ENCODE assay signal across 30 mouse cellular contexts in the genomic region with DNA sequence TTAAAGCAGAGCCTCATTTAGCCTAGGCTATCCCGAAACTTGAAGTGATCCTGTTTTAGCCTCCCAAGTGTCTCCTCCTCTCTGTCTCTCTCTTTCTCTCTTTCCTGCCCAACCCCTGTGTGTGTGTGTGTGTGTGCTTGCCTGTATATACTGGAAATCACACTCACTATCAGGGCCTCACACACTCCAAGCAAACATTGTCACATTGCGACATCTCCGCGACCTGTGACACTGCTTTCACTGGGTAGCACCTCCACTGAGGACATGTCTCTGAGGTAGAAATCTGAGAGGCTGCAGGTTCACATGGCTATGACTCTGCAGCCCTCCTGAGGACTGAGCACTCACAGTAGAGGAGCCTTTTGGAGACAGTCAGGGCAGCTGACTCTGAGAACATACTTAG. TPM values are rescaled to one million over a fixed set of nuclear protein-coding genes. Genes with fewer than 3 reads are reported as not detected.
DNase-seq lines count a peak whose midpoint lies in the region; ATAC-seq and TF ChIP-seq lines count a peak whose summit lies in the region.
"Had no signal": no experiment of that assay in that cellular context is flagged by ENCODE, and none has a peak within 500 bp of the region (broad histone marks: within the 10 kb centered on the region; RNA-seq: fewer than 3 reads in every experiment).

No protein-coding gene starts in this region.

- no peak overlapping the region for H3K4me2 ChIP-seq in liver, embryonic 11.5 days
- H3K4me2 ChIP-seq in liver, embryonic 14.5 days (ENCODE audit: low read depth): no peak overlapping the region
- no peak overlapping the region for H3K4me2 ChIP-seq in liver, postnatal 0 days (ENCODE audit: low read depth, low read length)
- H3K4me2 ChIP-seq: embryonic facial prominence, embryonic 12.5 days; embryonic facial prominence, embryonic 15.5 days; heart, embryonic 12.5 days; heart, embryonic 15.5 days; hindbrain, embryonic 14.5 days had no signal

- H3K9ac ChIP-seq in liver, embryonic 11.5 days (ENCODE audit: low read depth, low read length): no peak overlapping the region
- H3K9ac ChIP-seq in liver, embryonic 14.5 days (replicated peaks): no peak overlapping the region
- no peak overlapping the region for H3K9ac ChIP-seq in liver, postnatal 0 days (replicated peaks)
- H3K9ac ChIP-seq: embryonic facial prominence, embryonic 12.5 days; embryonic facial prominence, embryonic 15.5 days; forebrain, postnatal 0 days; heart, embryonic 12.5 days; heart, embryonic 15.5 days; hindbrain, embryonic 14.5 days had no signal

- H3K27me3 ChIP-seq in liver, embryonic 11.5 days (replicated peaks; ENCODE audit: control insufficient read depth, insufficient read depth, low read length): no peaks in the 10 kb centered on the region; the same call in none of the 2 replicates
- no peaks in the 10 kb centered on the region for H3K27me3 ChIP-seq in liver, embryonic 14.5 days (ENCODE audit: control insufficient read depth, insufficient read depth, low read length)
- H3K27me3 ChIP-seq in liver, postnatal 0 days (ENCODE audit: insufficient read depth, low read length): no peaks in the 10 kb centered on the region
- H3K27me3 ChIP-seq: embryonic facial prominence, embryonic 12.5 days; embryonic facial prominence, embryonic 15.5 days; Patski had no signal

- H3K4me1 ChIP-seq in liver, embryonic 11.5 days (replicated peaks; ENCODE audit: control insufficient read depth, insufficient read depth, low read length): peaks cover 14% of the 10 kb centered on the region; the same call in 1 of the 2 replicates
- H3K4me1 ChIP-seq in liver, embryonic 14.5 days (replicated peaks; ENCODE audit: control insufficient read depth in 2 of 2, insufficient read depth in 2 of 2, low read length in 1 of 2): peaks cover 4 to 8% of the 10 kb centered on the region in 2 experiments
- H3K4me1 ChIP-seq in liver, postnatal 0 days (ENCODE audit: insufficient read depth): peaks cover 5% of the 10 kb centered on the region
- H3K4me1 ChIP-seq: embryonic facial prominence, embryonic 12.5 days; embryonic facial prominence, embryonic 15.5 days; heart, embryonic 12.5 days; heart, embryonic 15.5 days had no signal

- no peaks in the 10 kb centered on the region for H3K9me3 ChIP-seq in liver, embryonic 11.5 days (ENCODE audit: control insufficient read depth, low read length)
- H3K9me3 ChIP-seq in liver, embryonic 14.5 days (ENCODE audit: control insufficient read depth, low read length): no peaks in the 10 kb centered on the region
- H3K9me3 ChIP-seq in liver, postnatal 0 days (ENCODE audit: low read length): no peaks in the 10 kb centered on the region
- H3K9me3 ChIP-seq: embryonic facial prominence, embryonic 12.5 days; embryonic facial prominence, embryonic 15.5 days; G1E; heart, embryonic 15.5 days had no signal

- DNase-seq in liver: peak; percentile 34
- no peak for DNase-seq in liver, embryonic 11.5 days (ENCODE audit: low spot score)
- peak in 1 of 3 experiments; percentile 40 for DNase-seq in liver, embryonic 14.5 days (ENCODE audit: low read depth in 3 of 3, low spot score in 3 of 3)
- peak; percentile 59 for DNase-seq in liver, postnatal 0 days
- no peak for DNase-seq in urinary bladder, postnatal 25 days (ENCODE audit: low spot score)
- no peak for DNase-seq in spleen, postnatal 10 days (ENCODE audit: low spot score in 2 of 2)
- no peak for DNase-seq in heart, postnatal 10 days
- DNase-seq: adrenal gland, postnatal 10 days; adrenal gland, postnatal 36 days; B cell, adult 2 months; cerebellum, adult 18-20 months; cerebellum, adult 9-10 months; cerebellum, postnatal 14 days; forebrain, postnatal 0 days; gastrocnemius, adult 2 months; gastrocnemius, postnatal 14 days; heart, adult 18-20 months; heart, postnatal 14 days; heart, postnatal 4 days had no signal

- intact Hi-C loops in heart, postnatal 10 days (cut with DNase I): no loop called here

- peak; percentile 31; the same call in 1 of the 2 replicates for ATAC-seq in liver, embryonic 11.5 days (replicated peaks; ENCODE audit: low FRiP score)
- peak; percentile 40 for ATAC-seq in liver, embryonic 14.5 days (ENCODE audit: insufficient read depth)
- ATAC-seq in liver, postnatal 0 days: peak; percentile 78
- ATAC-seq: forebrain, embryonic 14.5 days; forebrain, postnatal 0 days; Patski had no signal

- no peak overlapping the region for H3K4me3 ChIP-seq in liver, embryonic 11.5 days (ENCODE audit: low read depth, low read length)
- H3K4me3 ChIP-seq in liver, embryonic 14.5 days (ENCODE audit: insufficient read depth in 1 of 2, low read depth in 2 of 2, low read length in 2 of 2): no peak overlapping the region
- no peak overlapping the region for H3K4me3 ChIP-seq in liver, postnatal 0 days (ENCODE audit: low read depth, low read length)
- H3K4me3 ChIP-seq: embryonic facial prominence, embryonic 12.5 days; embryonic facial prominence, embryonic 15.5 days; gastrocnemius, adult 2 months; heart, embryonic 12.5 days; heart, embryonic 15.5 days had no signal

- no peak overlapping the region for H3K27ac ChIP-seq in liver, embryonic 11.5 days (ENCODE audit: low read depth, low read length)
- no peak overlapping the region for H3K27ac ChIP-seq in liver, embryonic 14.5 days
- no peak overlapping the region for H3K27ac ChIP-seq in liver, postnatal 0 days (ENCODE audit: low read depth)
- H3K27ac ChIP-seq: embryonic facial prominence, embryonic 12.5 days; embryonic facial prominence, embryonic 15.5 days; gastrocnemius, adult 2 months; heart, embryonic 15.5 days; hindbrain, embryonic 14.5 days had no signal

- WGBS in liver, embryonic 11.5 days: 76% methylated on average over 4 of the region's 4 CpGs
- WGBS in liver, embryonic 14.5 days (ENCODE audit: insufficient replicate concordance): 66% methylated on average over 4 of the region's 4 CpGs
- 53% methylated on average over 4 of the region's 4 CpGs for WGBS in liver, postnatal 0 days (ENCODE audit: insufficient replicate concordance)

- TF ChIP-seq CTCF in liver, embryonic 14.5 days (IDR thresholded peaks at IDR 0.05; ENCODE audit: low read depth): no peak
- no peak for TF ChIP-seq CTCF in liver, postnatal 0 days (IDR thresholded peaks at IDR 0.05; ENCODE audit: low read depth)

- no peak for TF ChIP-seq EP300 in liver, embryonic 14.5 days (IDR thresholded peaks at IDR 0.05; ENCODE audit: low read depth)
- TF ChIP-seq EP300 in liver, postnatal 0 days (IDR thresholded peaks at IDR 0.05; ENCODE audit: low read depth): no peak

- no peaks in the 10 kb centered on the region for H3K36me3 ChIP-seq in liver, embryonic 11.5 days (ENCODE audit: control insufficient read depth, insufficient read depth, low read length)
- H3K36me3 ChIP-seq in liver, embryonic 14.5 days (replicated peaks; ENCODE audit: control insufficient read depth, insufficient read depth, low read depth): no peaks in the 10 kb centered on the region
- H3K36me3 ChIP-seq in liver, postnatal 0 days (replicated peaks; ENCODE audit: insufficient read depth, low read length): no peaks in the 10 kb centered on the region
- H3K36me3 ChIP-seq: embryonic facial prominence, embryonic 12.5 days; embryonic facial prominence, embryonic 15.5 days; G1E; heart, embryonic 12.5 days; heart, embryonic 15.5 days had no signal

RNA-seq across cellular contexts. Expression of gene Tcf23, which starts 2.3 kb away (rescaled TPM):
- polyA plus RNA-seq in liver, embryonic 11.5 days (2014; fragmentation: Nextera tagmentation; extraction: Ambion mirVana): 0.04 TPM in 2 replicates
- 0.01 TPM in 2 replicates for polyA plus RNA-seq in liver, embryonic 14.5 days (2012; rRNA removed)
- polyA plus RNA-seq in liver, embryonic 14.5 days (2014; fragmentation: Nextera tagmentation; extraction: Ambion mirVana): 0.09 TPM in 1 of 2 replicates, not detected in the other
- 0.05 TPM in 1 of 2 replicates, not detected in the other for polyA plus RNA-seq in liver, postnatal 0 days (2015; fragmentation: Nextera tagmentation; extraction: Ambion mirVana)
- total RNA-seq in heart, postnatal 10 days (2021): under 1 TPM; 0.15 to 0.53 TPM
- total RNA-seq: CH12.LX; forebrain, postnatal 0 days; G1E had no signal
- polyA plus RNA-seq: embryonic facial prominence, embryonic 12.5 days; forebrain, embryonic 11.5 days; forebrain, embryonic 14.5 days; forebrain, postnatal 0 days; G1E; hindbrain, embryonic 11.5 days; Patski had no signal

RNA-seq across cellular contexts. Expression of gene Preb, which starts 6.0 kb away (rescaled TPM):
- polyA plus RNA-seq in liver, embryonic 11.5 days (2014; fragmentation: Nextera tagmentation; extraction: Ambion mirVana): 111 and 118 TPM in 2 replicates
- polyA plus RNA-seq in liver, embryonic 14.5 days (2012; rRNA removed): 89.2 and 95.2 TPM in 2 replicates
- polyA plus RNA-seq in liver, embryonic 14.5 days (2014; fragmentation: Nextera tagmentation; extraction: Ambion mirVana): 53.8 and 59.6 TPM in 2 replicates
- polyA plus RNA-seq in liver, postnatal 0 days (2015; fragmentation: Nextera tagmentation; extraction: Ambion mirVana): 79.2 and 80.6 TPM in 2 replicates
- total RNA-seq in heart, postnatal 10 days (2021): 10 to 100 TPM; 64.9 to 71.3 TPM

RNA-seq across cellular contexts. Expression of gene Cgref1, which starts 20.8 kb away (rescaled TPM):
- polyA plus RNA-seq in liver, embryonic 11.5 days (2014; fragmentation: Nextera tagmentation; extraction: Ambion mirVana): 5.4 and 8.2 TPM in 2 replicates
- 2.9 and 4.2 TPM in 2 replicates for polyA plus RNA-seq in liver, embryonic 14.5 days (2012; rRNA removed)
- 5.1 and 5.4 TPM in 2 replicates for polyA plus RNA-seq in liver, embryonic 14.5 days (2014; fragmentation: Nextera tagmentation; extraction: Ambion mirVana)
- polyA plus RNA-seq in liver, postnatal 0 days (2015; fragmentation: Nextera tagmentation; extraction: Ambion mirVana): 18.7 and 22.8 TPM in 2 replicates
- total RNA-seq in heart, postnatal 10 days (2021): under 1 TPM; 0.60 to 0.64 TPM
- total RNA-seq: CH12.LX had no signal
- polyA plus RNA-seq: G1E had no signal

RNA-seq across cellular contexts. Expression of gene Khk, which starts 45.0 kb away (rescaled TPM):
- polyA plus RNA-seq in liver, embryonic 11.5 days (2014; fragmentation: Nextera tagmentation; extraction: Ambion mirVana): 58.6 and 60.2 TPM in 2 replicates
- 30.3 and 31.1 TPM in 2 replicates for polyA plus RNA-seq in liver, embryonic 14.5 days (2012; rRNA removed)
- 38.8 and 40.8 TPM in 2 replicates for polyA plus RNA-seq in liver, embryonic 14.5 days (2014; fragmentation: Nextera tagmentation; extraction: Ambion mirVana)
- polyA plus RNA-seq in liver, postnatal 0 days (2015; fragmentation: Nextera tagmentation; extraction: Ambion mirVana): 56.9 and 57.7 TPM in 2 replicates
- total RNA-seq in heart, postnatal 10 days (2021): 10 to 100 TPM in 1 of 2 experiments, 1 to 10 TPM in 1; 9.5 to 12.7 TPM

RNA-seq across cellular contexts. Expression of gene Emilin1, which starts 53.0 kb away (rescaled TPM):
- polyA plus RNA-seq in liver, embryonic 11.5 days (2014; fragmentation: Nextera tagmentation; extraction: Ambion mirVana): 89.5 and 95.1 TPM in 2 replicates
- 18.4 and 22.2 TPM in 2 replicates for polyA plus RNA-seq in liver, embryonic 14.5 days (2012; rRNA removed)
- 21.3 and 23.2 TPM in 2 replicates for polyA plus RNA-seq in liver, embryonic 14.5 days (2014; fragmentation: Nextera tagmentation; extraction: Ambion mirVana)
- 25.3 and 30.9 TPM in 2 replicates for polyA plus RNA-seq in liver, postnatal 0 days (2015; fragmentation: Nextera tagmentation; extraction: Ambion mirVana)
- 10 to 100 TPM; 68.4 to 76.3 TPM for total RNA-seq in heart, postnatal 10 days (2021)

Comparison
In these comparisons a context has a peak if more than half of its experiments do, and no peak if none do; other contexts are left out.
1. DNase-seq: peak in liver (single experiment) and liver, postnatal 0 days (single experiment); none in liver, embryonic 11.5 days (single experiment), urinary bladder, postnatal 25 days (single experiment), spleen, postnatal 10 days (0 of 2) and heart, postnatal 10 days (0 of 2).
2. Peak in every context shown above with its lines, with median percentiles within 50 percentile points of each other: ATAC-seq.